Mouse (Mus musculus) frontal cortex, postnatal 25 days (tissue): ENCODE results near the gene Fbxo24.

Experiments used
- DNase-seq, 2 experiments: peaks; one replicate each; pipeline ENCODE4 v3.0.0; 2022; ENCODE audit warnings: low spot score in 2 of 2

The Fbxo24 gene

DNA sequence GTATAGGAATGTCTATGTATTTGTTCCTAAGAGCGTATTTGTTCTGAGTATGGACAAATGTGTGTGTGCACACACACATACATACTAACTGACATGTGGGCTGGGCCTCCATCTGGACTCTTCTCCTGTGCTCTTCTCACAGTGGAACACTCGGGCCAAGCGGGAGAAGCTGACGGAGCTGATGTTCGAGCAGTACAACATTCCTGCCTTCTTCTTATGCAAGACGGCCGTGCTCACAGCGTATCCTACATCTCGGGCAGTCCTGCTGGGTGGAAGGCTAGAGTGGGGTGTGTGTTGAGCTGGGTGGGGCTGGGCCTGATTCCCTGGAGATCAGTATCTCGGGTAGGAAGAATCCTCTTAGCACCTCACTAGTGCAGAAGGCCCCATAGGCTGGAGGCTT is 65.8 kb downstream of the Fbxo24 start:
- no peak for DNase-seq
